Mouse (Mus musculus) lung, adult 2 months (tissue): ENCODE results near the gene Mas1.

Source experiments
- CTCF ChIP-seq: fragments of 200-500 bp; IDR thresholded peaks from 2 replicates; pipeline ENCODE4 v1.5.1; 2011; ENCODE audit warnings: mild to moderate bottlenecking, low read length, control low read depth; ENCODE audit not compliant: insufficient read depth
- POLR2A ChIP-seq: fragments of 200-500 bp; IDR thresholded peaks from 2 replicates; pipeline ENCODE4 v1.6.1; 2011; ENCODE audit warnings: low read depth, mild to moderate bottlenecking, control low read depth, low read length, borderline replicate concordance; ENCODE audit errors: extremely low read depth

DNA sequence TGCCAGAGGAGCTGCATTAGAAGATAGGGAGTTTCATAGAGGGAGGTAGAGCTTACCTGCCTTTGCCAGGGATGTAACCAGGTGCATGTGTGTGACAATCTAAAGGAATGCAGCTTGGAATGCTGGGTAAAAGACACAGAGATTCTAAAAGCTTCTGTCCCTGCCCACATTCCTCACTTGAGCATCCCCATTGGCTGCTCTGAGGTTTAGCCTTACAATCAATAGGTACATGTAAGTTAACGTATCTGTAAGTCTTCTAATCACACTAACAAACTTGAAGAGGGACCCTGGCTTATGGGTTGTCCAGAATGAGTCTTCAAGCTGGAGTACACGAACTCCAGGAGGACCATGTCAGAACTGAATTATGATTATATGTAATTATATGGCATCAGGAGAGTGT, at the start of gene Mas1:
- no peak for TF ChIP-seq CTCF
- TF ChIP-seq POLR2A, result no peak
